Mouse (Mus musculus) cerebellum, adult 2 months (tissue): ENCODE measurements around the gene Mrm1. TPM values are rescaled to one million over a fixed set of nuclear protein-coding genes. Genes with fewer than 3 reads are reported as not detected.
A peak's percentile ranks its signal among the peaks of the same experiment; 100 is the strongest.

Source experiments
- DNase-seq, 2 experiments: peaks; one replicate each; pipeline ENCODE4 v3.0.0; 2021
- H3K27ac ChIP-seq: fragments of 200-500 bp; 2 replicates; pipeline ENCODE4 v1.5.1; 2012; ENCODE audit warnings: low read length, control low read depth, inconsistent platforms; ENCODE audit not compliant: insufficient read depth
- H3K27me3 ChIP-seq: fragments of 200-500 bp; 2 replicates; pipeline ENCODE4 v1.6.1; 2012; ENCODE audit warnings: inconsistent platforms, mild to moderate bottlenecking, low read length, moderate library complexity; ENCODE audit not compliant: control insufficient read depth, insufficient read depth
- H3K4me1 ChIP-seq: fragments of 200-500 bp; 2 replicates; pipeline ENCODE4 v1.6.1; 2011; ENCODE audit warnings: low read length; ENCODE audit not compliant: control insufficient read depth, insufficient read depth
- H3K4me3 ChIP-seq: fragments of 200-500 bp; replicated peaks from 2 replicates; pipeline ENCODE3; 2011; ENCODE audit warnings: mild to moderate bottlenecking, low read depth, low read length, control low read depth; ENCODE audit not compliant: insufficient read depth
- CTCF ChIP-seq: fragments of 200-500 bp; IDR thresholded peaks from 2 replicates; pipeline ENCODE4 v1.5.1; 2011; ENCODE audit warnings: low read depth, mild to moderate bottlenecking, control low read depth, low read length, moderate library complexity, borderline replicate concordance; ENCODE audit not compliant: insufficient read depth
- POLR2A ChIP-seq: fragments of 200-500 bp; IDR thresholded peaks from 2 replicates; pipeline ENCODE4 v1.6.1; 2011; ENCODE audit warnings: low read length, control low read depth, borderline replicate concordance; ENCODE audit not compliant: insufficient read depth
- WGBS: fragments of 180-500 bp; shearing (Covaris S2); methylation state at CpG from one replicate; pipeline ENCODE4 v1.1.7; 2018; 5-methylcytosine and 5-hydroxymethylcytosine counted together
- polyA plus RNA-seq: library from polyadenylated mRNA; depleted of rRNA; stranded (reverse); fragments of >200 nt; gene quantifications from 2 replicates; pipeline ENCODE4 v1.2.3, GENCODE M21; 2012; rRNA removed

Gene Mrm1
- polyA plus RNA-seq, 1 experiment: 44.6 TPM

DNA sequence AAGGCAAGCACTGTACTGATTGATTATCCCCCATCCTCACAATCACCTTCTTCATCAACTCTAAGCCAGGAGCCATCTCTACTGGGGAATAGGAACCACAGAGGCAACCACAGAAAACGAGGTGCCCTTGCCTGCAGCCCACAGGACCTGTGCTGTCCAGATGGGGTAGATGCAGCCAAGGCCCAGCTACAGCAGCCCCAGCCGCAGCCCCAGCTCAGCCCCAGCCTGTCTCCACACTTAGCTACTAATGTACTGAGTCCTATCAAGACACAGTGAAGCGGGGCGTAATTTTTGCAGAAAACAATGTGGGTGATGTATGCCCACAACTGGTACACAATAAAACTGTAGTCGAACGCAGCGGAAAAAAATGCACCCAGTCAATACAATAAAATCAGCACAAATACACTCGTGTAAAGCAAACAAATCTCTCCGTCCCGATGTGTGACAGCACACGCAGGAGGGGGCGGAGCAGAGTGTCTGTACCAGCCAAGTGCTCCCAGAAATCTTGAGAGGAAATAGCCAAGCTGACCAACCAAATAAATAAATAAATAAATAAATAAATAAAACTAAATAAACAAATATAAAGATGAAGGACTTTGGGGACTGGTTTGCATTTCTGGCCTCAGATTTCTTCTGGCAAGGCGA lies 44.3 kb downstream of the Mrm1 start:
- no peaks in the 10 kb centered on the region for H3K27me3 ChIP-seq
- no peak overlapping the region for H3K27ac ChIP-seq
- H3K4me3 ChIP-seq: no peak overlapping the region
- no peaks in the 10 kb centered on the region for H3K4me1 ChIP-seq
- TF ChIP-seq POLR2A (no peak), CTCF (no peak)
- WGBS: 62% methylated on average over 13 of the region's 13 CpGs
- no peak for DNase-seq

DNA sequence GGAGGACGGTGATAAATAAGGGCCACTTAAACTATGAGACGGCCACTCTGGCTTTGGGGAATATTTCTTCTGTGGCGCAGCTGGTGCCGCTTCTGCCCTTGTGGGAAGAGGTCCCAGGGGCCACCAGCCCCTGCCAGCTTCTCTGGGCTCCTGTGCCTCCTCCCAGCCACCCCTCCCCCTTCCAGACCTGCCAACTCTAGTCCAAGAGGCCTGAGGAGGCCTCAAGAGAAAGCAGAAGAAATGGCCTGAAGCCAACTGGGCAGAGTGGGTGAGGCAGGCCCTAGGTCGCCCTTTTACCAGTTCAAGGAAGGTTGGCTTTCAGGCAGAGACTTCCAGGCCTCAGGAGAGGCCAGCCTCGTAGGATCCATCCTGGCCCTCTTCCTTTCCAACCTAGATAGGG lies 51.4 kb downstream of the Mrm1 start:
- H3K27me3 ChIP-seq: no peaks in the 10 kb centered on the region
- DNase-seq: no peak
- 60% methylated on average over 6 of the region's 6 CpGs for WGBS
- no peak overlapping the region for H3K27ac ChIP-seq
- H3K4me1 ChIP-seq: peaks cover 5% of the 10 kb centered on the region
- no peak overlapping the region for H3K4me3 ChIP-seq
- TF ChIP-seq POLR2A (no peak), CTCF (no peak)

DNA sequence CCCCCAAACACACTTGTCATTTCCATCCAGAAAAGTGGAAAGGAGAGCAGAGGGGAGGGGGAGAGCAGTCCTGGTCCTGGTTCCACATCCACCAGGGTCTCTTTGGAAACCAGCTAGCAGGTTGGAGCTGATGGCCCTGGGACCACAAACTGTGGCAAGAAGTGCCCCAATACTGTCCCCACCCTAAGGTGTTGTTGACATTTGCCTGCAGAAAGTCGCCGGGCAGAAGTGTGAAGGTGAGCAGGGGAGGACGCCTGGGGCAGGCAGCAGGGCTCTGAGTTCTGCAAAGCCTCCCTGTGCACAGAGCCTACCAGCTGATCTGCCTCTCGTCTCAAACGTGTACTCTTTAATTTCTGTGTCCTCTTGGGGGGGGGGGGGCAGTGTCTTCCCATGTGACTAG lies 54.2 kb downstream of the Mrm1 start:
- no peak for TF ChIP-seq POLR2A
- no peak for TF ChIP-seq CTCF
- no peak for DNase-seq
- 68% methylated on average over 5 of the region's 5 CpGs for WGBS
- Histone ChIP-seq H3K27me3 (no peaks in the 10 kb centered on the region), H3K4me3 (no peak overlapping the region), H3K27ac (no peak overlapping the region), H3K4me1 (peaks cover 11% of the 10 kb centered on the region)

DNA sequence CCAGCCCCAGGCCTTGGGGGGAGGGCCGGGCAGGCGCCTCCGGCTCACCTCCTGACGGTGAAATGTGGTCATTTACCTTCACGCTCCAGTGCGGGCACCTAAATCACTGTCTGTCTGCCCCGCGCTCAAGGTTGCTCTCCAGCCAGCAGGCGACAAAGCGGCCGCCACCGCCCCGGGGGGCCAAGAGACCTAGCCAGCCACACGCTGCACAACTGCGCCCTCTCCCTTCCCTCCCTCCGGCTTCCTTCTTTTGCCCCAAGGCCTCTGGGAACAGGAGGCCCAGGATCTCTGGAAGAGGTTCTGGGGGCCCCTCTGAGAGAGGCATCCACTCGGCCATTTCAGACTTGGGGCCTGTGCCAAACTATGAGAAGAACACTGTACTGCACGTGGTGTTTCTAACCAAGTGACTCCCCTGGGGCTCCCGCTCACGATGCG lies 54.8 kb downstream of the Mrm1 start:
- TF ChIP-seq CTCF (no peak), POLR2A (no peak)
- peaks cover 16% of the 10 kb centered on the region for H3K4me1 ChIP-seq
- 5% methylated on average over 21 of the region's 21 CpGs for WGBS
- H3K27ac ChIP-seq: no peak overlapping the region
- no peaks in the 10 kb centered on the region for H3K27me3 ChIP-seq
- H3K4me3 ChIP-seq: peak overlapping the region; percentile 40
- peak; percentile 45 to 61 for DNase-seq

DNA sequence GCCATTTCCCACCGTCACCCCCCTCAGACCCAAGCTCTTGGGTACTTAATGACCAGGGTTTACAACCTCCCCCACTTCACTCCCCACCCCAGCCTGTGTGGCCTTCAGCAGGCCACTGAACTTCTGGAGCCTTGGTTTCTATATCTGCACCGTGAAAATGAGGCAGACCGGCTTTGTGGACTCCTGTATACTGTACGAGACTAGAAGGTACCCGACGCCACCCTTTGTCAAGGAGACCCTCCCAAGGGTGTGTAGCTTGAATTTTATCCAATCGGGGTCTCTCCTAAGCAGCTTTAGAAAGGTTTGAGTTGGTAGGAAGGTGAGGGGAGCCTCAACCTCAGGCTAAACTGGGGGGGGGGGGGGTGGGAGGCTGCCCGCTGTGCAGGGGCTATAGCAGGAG lies 55.2 kb downstream of the Mrm1 start:
- Histone ChIP-seq H3K4me1 (peaks cover 20% of the 10 kb centered on the region), H3K27ac (no peak overlapping the region), H3K27me3 (no peaks in the 10 kb centered on the region), H3K4me3 (no peak overlapping the region)
- no peak for DNase-seq
- 51% methylated on average over 8 of the region's 8 CpGs for WGBS
- TF ChIP-seq POLR2A: no peak
- TF ChIP-seq CTCF: no peak

Other genes starting within 250 kb of the Mrm1 start
- gene Dhrs11, start 9.5 kb upstream of the Mrm1 start, polyA plus RNA-seq: 33.6 and 37.4 TPM in 2 replicates
- gene Ggnbp2, start 51.3 kb upstream of the Mrm1 start, polyA plus RNA-seq: 120 and 123 TPM in 2 replicates
- 13.2 and 15.3 TPM in 2 replicates for gene Myo19, start 60.6 kb upstream of the Mrm1 start, polyA plus RNA-seq
- 2.8 and 2.9 TPM in 2 replicates for gene Pigw, start 60.8 kb upstream of the Mrm1 start, polyA plus RNA-seq
- 44.7 and 47.5 TPM in 2 replicates for gene Znhit3, start 96.9 kb upstream of the Mrm1 start, polyA plus RNA-seq
- 187 and 208 TPM in 2 replicates for gene Car4, start 138.3 kb upstream of the Mrm1 start, polyA plus RNA-seq